Mouse (Mus musculus) bone marrow macrophage, adult 2 months (primary cell): ENCODE data around the gene 4930583I09Rik.

Source experiments
- CTCF ChIP-seq: IDR thresholded peaks from 2 replicates; pipeline ENCODE4 v1.5.1; 2012; ENCODE audit warnings: low read depth, mild to moderate bottlenecking, low read length, moderate library complexity
- POLR2A ChIP-seq: IDR thresholded peaks from 2 replicates; pipeline ENCODE4 v1.6.1; 2012; ENCODE audit warnings: mild to moderate bottlenecking, low read depth, low read length, borderline replicate concordance

- TF ChIP-seq CTCF (no peak), POLR2A (no peak)
Measured at GRCm38 (mm10) chr17:64833906-64834490, 1.9 kb downstream of the 4930583I09Rik start.
